Mouse (Mus musculus) layer of hippocampus, adult 11-12 months (tissue): Measurements from ENCODE around the gene A2ml1.
A peak's percentile ranks its signal among the peaks of the same experiment; 100 is the strongest.

ENCODE experiments used
- DNase-seq: peaks from one replicate; pipeline ENCODE4 v3.0.0; 2022; ENCODE audit warnings: low spot score

Gene A2ml1

GRCm38 (mm10) chr6:128549463-128550452, 31.6 kb downstream of the A2ml1 start:
- no peak for DNase-seq

- DNase-seq: no peak
These were observed 32.9 kb downstream of the A2ml1 start for GRCm38 (mm10) chr6:128548532-128548931.

GRCm38 (mm10) chr6:128545402-128545801, 36.0 kb downstream of the A2ml1 start:
- no peak for DNase-seq

GRCm38 (mm10) chr6:128543226-128543625, 38.2 kb downstream of the A2ml1 start:
- peak; percentile 24 for DNase-seq

- no peak for DNase-seq
These were observed 46.2 kb downstream of the A2ml1 start for GRCm38 (mm10) chr6:128535250-128535649.

- no peak for DNase-seq
These were observed 48.1 kb downstream of the A2ml1 start for GRCm38 (mm10) chr6:128533296-128533695.

GRCm38 (mm10) chr6:128532701-128533100, 48.7 kb downstream of the A2ml1 start:
- DNase-seq: no peak

- no peak for DNase-seq
These were observed 52.9 kb downstream of the A2ml1 start for GRCm38 (mm10) chr6:128528491-128528890.

GRCm38 (mm10) chr6:128527110-128527509, 54.3 kb downstream of the A2ml1 start:
- DNase-seq: no peak

- no peak for DNase-seq
These were observed 54.8 kb downstream of the A2ml1 start, which contains the start of gene Pzp for GRCm38 (mm10) chr6:128526601-128527000. Gene Pzp, minus strand, starts transcription at chr6:128526720.

- DNase-seq: no peak
These were observed 55.6 kb downstream of the A2ml1 start for GRCm38 (mm10) chr6:128525801-128526200.

- no peak for DNase-seq
These were observed 58.0 kb downstream of the A2ml1 start for GRCm38 (mm10) chr6:128523360-128523759.

GRCm38 (mm10) chr6:128519159-128519558, 62.2 kb downstream of the A2ml1 start:
- DNase-seq: no peak

GRCm38 (mm10) chr6:128505676-128506236, 75.7 kb downstream of the A2ml1 start:
- peak; percentile 66 for DNase-seq

GRCm38 (mm10) chr6:128504743-128505142, 76.7 kb downstream of the A2ml1 start:
- DNase-seq: no peak

- DNase-seq: no peak
These were observed 86.1 kb downstream of the A2ml1 start for GRCm38 (mm10) chr6:128495346-128495745.

- no peak for DNase-seq
These were observed 86.6 kb downstream of the A2ml1 start for GRCm38 (mm10) chr6:128494646-128495331.

GRCm38 (mm10) chr6:128491916-128492315, 89.5 kb downstream of the A2ml1 start:
- DNase-seq: no peak

GRCm38 (mm10) chr6:128490141-128490540, 91.3 kb downstream of the A2ml1 start:
- DNase-seq: no peak
